Mouse (Mus musculus) telencephalon, adult 2 months (tissue): ENCODE measurements around the gene Mpzl3.
"Not testable (repeated sequence)": the region's sequence is repeated elsewhere in the genome, so short reads cannot be mapped to it uniquely, and the experiment has no call there.

Experiments used
- DNase-seq: peaks from one replicate; pipeline ENCODE4 v3.0.0-alpha.2; 2011; ENCODE audit warnings: low read depth, low spot score

The Mpzl3 gene

DNA sequence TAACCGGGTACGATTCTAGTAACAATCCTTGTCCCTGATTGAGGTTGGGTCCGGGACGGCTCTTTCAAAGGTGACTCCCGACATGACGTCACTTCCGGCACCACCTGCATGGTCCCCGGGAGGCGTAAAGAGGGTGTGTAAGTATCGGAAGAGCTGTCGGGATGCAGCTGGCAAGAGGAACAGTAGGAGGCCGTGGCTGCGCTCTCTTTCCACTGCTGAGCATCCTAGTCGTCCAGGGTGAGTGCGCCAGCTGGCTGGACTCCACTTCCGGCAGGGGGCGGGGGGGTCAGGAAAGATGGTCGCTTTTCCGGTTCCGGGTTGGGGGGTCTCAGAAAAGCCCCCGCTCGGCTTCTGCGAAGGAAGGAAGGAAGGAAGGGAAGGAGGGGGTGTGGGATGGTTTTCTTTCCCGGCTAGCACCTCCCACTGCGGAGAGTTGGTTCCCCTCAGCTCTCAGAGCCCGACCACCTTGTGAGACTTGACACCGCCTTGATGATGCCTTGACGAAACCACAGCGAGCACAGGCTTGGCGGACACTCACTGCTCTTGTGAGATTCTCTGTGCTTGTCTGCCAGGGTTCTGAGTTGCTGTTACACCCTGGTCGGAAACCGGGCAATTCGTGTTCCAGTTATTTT lies at the start of gene Mpzl3:
TSS of gene Mpzl3 (plus strand) at position 105 of the 632 bp plus-strand sequence.
- DNase-seq, result peak; percentile 92

DNA sequence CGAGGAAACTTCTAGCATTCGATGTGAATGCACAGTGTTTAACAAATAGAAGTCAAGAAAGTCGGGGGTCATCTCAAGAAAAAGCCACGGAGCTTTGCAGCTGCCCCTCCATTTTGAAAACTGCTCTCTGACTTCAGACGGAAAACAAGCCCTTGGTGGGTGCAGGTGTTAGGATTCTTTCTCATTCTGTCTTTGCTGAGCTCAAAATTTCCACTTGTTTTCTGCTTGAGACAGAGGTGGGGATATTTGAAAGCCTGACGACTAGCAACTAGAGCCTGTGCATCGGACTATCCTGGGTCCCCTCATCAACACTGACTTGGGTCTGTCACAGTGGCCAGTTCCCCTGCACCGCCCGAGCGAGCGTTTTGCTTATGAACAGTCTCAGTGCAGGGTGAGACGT lies 47.6 kb upstream of the Mpzl3 start:
- no peak for DNase-seq

DNA sequence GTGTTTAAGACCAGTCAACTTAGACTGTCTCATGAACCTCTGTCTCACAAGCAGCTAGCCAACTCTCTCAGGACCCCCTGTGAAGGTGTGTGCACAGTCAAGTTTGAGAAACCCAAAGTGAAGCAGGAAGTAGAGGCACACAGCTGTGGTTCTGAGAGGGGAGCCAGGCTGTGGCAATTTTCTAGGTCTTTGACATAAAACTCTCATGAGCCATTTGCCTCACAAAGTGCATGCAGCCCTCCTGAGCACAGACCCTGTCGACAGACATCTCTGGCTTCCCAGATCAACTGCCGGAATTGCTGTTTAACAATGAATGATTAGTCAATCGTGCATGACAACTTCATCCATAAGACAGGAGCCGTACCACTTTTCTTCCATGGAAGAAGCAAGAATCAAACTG lies 46.6 kb upstream of the Mpzl3 start:
- no peak for DNase-seq

DNA sequence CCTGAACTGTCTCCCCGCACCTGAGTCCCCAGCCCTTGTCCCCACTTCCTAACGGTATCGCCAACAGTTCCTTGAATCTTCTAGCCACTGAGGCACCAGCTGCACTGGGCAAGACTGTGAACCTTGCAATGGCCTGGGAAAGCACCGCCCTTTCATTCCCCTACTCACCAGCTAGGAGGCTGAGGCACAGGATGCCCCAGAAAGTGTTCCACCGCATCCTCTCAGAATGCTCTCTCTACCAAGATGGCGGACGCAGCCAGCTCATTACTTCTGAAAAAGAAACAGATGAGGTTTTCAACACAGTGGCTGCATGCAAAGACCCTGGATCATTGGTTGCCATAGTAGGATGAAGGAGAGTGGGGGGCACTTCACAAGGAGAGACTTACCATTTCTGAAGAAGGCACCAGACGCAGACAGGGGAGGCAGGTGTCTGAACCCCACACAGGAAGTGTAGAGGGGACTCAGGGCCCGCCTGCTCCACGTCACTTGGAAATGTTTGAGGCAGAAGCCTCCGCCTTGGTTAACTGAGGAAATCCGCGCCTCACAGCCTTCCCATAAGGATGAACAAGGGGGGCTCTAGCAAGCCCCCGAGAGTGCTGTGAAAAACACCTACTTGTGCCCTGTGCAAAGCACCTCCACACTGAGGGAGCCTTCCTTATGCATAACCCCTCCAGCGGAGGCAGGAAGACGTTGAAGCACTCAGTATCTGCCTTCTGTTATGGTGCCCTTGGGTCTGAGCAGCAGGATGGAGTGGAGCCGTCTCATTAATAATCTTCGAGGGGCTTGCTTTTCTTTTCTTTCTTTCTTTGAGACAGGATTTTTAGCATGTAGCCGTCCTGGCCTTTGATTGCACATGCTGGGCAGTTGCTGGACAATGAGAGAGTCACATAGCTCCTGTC lies 45.6 kb upstream of the Mpzl3 start, which contains the start of gene Cd3e:
TSS of gene Cd3e (minus strand) at position 448 of the 899 bp plus-strand sequence.
- no peak for DNase-seq

DNA sequence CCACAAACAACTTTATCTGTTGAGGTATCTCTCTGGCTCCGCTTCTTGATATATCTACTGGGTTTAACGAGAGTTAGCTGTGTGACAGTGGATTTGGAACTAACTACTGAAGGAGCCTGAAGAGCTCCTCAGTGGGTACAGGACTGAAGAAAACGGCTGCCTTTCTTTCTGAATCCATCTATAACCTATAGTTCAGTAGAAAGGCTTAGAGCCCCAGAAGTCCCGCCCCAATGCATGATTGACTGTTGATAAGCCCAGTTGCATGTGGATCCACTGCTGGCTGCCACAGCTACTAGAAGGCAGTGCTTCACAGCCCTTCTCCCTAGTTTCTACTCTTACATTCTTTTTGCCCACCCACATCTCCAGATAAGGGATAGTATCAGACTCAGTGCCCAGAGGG lies 44.5 kb upstream of the Mpzl3 start:
- DNase-seq, result no peak

DNA sequence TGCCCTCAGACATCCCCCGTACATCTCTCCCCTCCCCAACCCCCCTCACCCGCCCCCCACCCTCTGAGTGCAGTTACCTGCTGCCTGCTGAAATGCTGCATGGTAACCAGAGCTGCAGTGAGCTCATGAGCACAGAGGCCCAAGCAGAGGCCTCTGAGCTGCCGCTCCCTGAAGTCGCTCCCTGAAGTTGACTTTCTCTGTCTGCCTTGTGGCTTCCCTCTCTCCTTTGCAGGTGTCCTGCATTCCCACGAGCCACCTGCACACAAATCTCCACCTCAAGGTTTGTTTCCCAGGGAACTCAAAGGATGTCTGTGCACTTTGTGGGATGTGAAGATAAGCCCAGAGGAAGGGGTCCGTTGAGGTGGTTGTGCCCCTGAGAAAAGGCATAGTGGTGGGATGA lies 43.7 kb upstream of the Mpzl3 start:
- DNase-seq, result no peak

DNA sequence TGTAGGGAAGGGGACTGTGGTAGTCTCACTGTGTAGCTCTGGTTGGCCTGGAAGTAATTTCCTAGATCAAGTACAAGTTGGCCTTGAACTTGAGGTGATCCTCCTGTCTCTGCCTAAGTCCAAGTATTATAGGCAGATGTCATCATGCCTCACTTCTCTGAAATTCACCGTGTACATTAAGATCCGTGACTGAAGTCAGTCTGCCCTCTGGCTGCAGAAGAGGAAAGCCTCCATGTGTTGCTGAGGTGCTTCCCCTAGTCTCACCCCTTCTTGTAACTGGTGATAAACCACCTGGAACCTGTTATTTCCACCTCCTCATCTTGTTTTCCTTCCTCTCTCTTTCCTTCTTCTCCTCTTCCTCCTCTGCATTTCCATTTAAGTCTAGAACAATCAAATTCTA lies 40.1 kb upstream of the Mpzl3 start:
- no peak for DNase-seq

DNA sequence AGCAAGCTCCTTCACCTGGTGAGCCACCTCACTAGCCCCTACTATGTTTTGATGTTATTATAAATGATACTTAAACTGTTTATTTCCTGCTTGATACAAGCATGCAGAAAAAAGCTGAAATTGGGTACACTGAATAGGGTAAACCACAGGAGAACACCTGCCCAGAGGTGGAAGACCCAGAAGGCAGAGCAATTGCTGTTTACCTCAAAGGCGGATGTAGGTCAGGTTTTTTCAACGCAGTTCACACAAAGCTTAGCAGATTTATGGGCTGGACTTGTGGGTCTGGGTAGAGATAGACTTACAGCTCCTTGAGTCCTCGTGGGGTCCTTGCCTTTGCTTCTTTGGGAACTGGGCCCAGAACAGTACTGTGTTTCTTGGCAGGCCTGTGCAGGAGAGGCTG lies 39.1 kb upstream of the Mpzl3 start:
- DNase-seq, result no peak

DNA sequence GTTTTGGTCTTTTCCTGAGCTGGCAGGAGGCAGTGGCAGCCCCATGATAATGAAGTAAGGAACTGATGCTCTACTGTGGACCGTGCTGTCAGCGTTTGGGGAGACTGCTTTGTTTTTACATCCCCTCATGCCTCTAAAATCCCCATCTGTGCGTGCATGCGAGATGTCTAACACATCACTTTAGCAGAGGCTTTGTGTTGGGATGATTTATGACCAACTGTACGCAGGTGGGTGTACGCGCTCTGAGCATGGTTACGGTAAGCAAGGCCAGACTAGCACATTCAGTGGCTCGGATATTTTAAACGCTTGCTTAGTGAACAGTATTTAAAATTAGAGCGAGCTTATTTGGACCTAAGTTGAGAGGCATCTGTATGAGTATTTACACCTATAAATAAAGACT lies 37.0 kb upstream of the Mpzl3 start:
- DNase-seq, result peak; percentile 35

DNA sequence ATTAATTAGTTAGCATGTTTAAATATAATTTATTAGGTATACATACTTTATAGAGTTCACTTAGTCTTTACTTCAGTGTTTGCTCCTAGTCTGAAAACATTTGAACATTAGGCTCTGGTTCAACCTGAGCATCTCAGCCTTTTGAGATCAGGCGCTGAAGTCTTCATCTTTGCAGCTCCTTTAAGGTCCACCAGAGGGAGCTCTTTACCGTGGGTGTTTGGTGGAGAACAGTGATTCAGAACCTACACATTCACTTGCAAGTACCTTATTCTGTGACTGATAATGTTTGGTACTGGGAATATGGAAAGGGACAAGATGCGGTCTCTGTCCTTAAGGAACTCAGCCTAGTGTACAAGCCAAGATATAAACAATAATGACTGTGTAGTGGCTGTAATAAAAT lies 32.2 kb upstream of the Mpzl3 start:
- peak; percentile 48 for DNase-seq

DNA sequence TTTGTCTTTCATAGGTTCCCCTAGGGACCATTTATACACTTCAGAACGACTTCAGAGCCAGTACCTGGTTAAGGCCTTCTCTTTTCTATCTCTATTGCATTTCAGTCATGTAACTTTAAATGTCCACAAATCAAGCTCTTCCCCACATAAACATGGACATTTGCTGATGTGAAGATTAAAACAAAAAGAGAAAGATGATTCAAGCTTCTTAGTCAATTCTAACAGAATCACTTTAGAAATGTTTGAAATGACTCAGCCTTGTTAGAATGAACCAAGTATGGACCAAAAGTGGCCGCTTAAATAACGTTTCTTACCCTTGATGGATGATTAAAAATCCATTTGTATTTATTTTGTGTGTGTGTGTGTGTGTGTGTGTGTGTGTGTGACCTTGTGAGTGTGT lies 31.3 kb upstream of the Mpzl3 start:
- DNase-seq, result no peak

DNA sequence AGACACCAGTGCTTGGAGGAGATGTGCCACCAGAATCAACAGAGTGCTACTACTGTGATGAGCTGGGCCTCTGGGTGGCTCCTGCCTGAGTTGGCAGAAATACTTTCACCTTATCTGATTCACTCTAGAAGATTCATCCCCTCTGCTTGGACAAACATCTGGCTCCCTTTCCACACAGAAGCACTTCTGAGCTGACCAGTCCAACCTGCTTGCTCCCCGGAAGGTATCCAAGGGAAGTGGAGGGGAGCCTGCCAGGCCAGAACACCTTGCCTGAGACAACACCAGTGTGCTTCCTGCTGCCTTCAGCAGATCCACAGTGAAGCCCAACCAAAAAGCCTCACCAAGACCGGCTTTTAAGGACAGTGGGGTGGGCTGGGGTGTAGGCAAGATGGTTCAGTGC lies 30.8 kb upstream of the Mpzl3 start:
- no peak for DNase-seq

DNA sequence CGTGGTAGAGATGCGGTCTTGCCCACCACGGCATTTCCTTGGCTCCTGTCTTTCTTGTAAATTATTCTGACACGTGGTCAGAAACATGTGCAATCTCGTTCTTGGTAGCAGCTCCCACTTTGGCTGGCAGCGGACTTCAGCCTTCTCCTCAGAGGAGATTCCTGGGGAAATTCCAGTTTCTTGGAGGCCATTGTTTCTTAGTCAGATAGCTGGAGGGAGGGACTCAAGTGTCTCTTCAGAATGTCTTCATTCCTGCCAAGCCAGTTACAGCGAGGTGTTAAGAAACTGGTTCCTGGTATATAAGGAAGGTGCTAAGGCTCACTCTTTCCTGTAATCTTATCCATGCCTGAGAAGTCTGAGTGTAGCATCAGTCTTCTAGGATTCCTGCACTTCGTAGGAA lies 27.6 kb upstream of the Mpzl3 start:
- DNase-seq, result no peak

DNA sequence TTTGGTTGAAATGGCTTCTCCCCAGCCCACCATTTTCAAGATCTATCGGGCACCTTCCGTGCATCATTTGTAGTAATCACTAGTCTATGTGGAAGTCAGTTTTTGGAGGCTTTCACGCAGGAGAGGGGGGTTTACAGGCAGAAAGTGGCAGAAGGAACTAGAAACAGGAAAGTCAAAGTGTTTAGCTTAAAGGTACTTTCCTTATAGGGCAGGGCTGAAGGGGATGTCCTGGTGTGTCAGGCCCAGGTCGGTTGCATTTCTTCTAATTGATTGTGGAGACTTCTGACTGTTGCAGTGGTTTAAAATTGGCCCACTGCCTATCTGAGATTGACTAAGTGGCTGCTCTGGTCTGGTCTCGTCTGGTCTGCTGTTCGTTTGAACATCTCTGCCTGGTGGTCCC lies 24.6 kb upstream of the Mpzl3 start:
- DNase-seq, result no peak

DNA sequence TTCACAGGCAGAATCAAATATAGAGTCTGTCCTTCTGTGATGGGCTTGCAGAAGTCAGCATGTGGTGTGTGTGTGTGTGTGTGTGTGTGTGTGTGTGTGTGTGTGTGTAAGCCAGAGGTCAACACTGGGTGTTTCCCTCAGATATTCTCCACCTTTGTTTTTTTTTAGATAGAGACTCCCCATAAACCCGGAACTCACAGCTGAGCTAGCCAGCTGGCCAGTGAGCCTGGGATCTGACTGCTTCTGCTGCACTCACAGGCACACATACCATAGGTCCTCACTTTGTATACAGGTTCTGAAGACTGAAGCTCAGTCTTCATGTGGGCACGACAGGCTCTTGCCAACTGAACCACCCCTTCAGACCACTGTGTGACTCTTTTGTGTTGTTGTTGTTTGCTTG lies 22.7 kb upstream of the Mpzl3 start:
- no peak for DNase-seq

DNA sequence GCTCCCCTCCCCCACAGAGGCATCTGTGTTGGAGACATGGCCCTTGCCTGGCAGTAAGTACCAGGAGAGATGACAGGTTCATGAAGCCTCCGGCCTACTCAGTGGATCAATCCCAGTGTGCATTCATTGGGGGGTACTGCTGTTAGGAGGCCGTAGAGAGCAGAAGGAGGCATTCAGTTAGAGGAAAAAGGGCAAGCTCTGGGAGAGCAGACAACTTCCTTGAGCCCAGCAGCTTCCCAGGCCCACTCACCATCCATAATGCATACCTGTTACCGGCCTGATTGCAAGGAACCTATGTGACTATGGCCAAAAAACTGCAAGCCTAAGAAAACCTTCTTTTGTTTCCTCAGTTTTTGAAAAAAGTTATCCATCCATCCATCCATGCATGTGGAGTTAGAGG lies 20.5 kb upstream of the Mpzl3 start:
- DNase-seq, result no peak

DNA sequence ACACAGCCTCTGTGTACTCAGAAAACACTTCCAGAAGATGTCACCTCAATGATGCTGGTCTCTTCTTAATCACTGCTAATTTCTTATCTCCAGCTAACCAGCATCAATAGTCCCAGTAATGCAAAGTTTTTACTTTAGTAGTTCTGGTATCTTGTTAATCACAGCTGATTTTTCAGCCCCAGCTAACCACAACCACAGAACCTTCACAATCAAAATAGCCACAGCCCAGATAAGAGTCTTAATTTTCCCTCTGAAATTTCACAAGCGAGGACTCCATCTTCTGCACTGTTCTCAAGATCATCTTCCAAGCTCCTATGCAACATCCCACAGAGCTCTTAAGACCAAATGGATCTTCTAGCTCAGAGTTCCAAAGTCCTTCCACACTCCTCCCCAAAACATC lies 17.2 kb upstream of the Mpzl3 start:
- DNase-seq, result not testable (repeated sequence)

DNA sequence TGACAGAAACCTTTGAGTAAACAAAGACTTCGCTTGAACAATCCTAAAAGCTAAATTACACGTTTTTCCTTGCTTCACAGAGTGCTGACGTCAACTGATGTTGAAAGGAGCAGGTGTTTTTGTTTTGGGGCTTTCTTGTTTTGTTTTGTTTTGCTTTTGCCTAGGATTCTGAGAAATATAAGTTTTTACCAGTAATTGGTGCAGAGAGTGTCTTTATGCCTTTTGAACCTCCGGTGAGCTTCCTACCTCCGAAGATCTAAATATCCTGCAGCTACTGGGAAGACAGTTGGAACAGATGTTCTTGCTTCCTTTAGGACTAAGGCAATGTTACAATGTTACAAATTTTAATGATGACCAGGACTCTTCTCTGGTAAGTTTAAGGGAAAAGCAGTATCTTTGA lies 15.5 kb upstream of the Mpzl3 start, which contains the start of gene Mpzl2:
TSS of gene Mpzl2 (plus strand) at position 301 of the 400 bp plus-strand sequence.
- no peak for DNase-seq

DNA sequence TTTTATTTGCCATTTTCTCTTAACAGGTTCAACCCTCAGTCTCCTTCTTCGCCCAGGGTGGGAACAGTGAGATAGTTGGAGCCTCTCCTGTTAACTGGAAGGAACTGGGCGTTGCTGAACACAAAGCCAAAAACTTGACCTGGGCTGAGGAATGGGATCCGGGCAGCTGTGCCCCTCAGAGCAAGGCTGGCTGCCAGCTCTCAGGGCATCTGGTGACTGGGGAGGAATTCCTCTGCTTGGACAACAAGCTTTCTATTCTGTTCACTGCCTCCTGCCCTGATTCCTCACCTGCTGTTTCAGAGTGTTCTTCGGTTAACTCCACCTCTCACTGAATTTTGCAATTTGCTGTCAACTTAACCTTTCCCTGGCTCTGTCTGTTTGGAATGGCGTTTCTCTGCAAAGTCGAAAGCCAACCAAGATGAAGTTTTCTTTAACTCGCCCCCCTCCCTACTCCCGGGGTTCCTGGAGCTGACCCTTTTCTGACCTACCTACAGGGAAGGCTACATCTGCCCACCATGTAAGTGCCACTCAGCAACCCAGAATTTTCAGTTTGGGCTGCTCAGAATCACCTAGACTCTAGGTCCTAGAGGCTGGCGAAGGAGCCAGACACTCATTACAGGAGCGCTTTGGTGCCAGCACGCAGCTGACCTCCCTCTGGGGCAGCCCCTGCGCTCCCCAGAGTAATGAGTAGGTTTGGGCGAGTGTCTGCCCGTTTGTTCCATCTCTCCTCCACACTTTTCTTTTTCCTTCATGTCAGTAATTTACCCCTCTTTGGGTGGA lies 14.7 kb upstream of the Mpzl3 start:
- DNase-seq, result no peak

DNA sequence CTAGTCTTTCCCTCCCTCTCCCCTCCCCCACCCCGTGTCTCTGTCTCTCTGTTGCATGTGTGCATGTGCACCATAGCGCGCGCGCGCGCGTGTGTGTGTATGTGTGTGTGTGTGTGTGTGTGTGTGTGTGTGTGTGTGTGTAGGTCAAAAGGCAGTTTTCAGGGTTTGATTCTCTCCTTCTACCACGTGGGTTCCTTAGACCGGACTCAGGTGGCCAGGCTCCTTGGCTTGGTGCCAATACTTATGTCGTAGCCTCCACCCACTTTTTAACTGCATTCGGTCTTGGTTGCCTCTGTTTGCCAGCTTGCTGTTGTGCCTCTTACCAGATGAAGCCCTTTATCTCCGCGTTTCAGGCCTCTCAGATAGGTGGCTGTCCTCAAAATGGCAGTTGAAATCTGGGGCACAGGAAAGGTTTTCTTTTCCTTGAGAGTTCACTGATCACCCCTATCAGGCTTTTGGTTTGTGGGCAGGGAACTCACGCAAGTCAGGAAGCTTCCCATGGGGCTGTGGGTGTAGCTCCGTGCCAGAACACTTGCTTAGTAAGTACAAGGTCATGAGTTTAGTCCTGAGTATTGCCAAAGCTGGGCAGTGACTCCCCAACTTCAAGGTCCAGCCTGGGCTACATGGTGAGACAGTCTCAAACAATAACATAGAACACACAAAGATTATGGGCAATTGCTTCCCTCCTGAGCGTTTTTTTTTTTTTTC lies 13.7 kb upstream of the Mpzl3 start:
- no peak for DNase-seq

DNA sequence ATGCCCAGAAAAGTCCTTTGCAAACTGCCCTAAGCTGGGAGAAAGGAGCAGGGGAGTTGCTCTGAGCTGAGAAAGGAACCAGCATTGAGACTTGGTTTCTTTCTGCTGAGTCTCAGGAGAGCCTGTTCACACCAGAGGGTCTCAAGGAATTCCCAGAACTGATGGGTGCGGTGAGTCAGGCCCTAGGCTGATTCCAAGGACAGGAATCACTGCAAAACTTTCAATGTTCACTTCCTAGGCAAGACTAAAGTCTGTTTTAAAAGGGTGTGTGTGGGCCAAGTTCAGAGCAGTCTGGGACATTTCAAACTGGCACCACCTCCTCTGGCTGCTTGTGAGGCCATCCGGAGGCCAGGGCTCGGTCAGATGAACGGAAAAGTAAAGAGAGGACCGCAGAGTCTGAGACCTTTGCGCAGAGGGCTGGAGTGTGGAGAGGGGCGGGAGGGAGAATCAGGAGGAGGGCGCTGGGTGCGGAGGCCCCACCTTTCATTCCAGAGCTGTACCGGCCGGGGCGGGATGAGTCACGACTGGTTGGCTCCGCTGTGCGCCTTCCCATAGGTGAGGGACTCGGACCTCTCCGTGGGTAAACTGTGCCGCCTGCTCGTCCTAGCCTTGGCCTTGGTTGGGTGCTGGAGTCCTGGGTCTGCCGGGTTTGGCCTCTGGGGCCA lies 12.8 kb upstream of the Mpzl3 start:
- no peak for DNase-seq
